Mouse (Mus musculus) brown adipose tissue, adult 24 weeks (tissue): ENCODE measurements around the gene Gm10147. TPM values are rescaled to one million over a fixed set of nuclear protein-coding genes. Genes with fewer than 3 reads are reported as not detected.
"Not testable (repeated sequence)": the region's sequence is repeated elsewhere in the genome, so short reads cannot be mapped to it uniquely, and the experiment has no call there.

Source experiments
- H3K27ac ChIP-seq: fragments of 200-500 bp; replicated peaks from 2 replicates; pipeline ENCODE4 v1.5.1; 2012; ENCODE audit warnings: low read depth, mild to moderate bottlenecking, low read length
- H3K4me1 ChIP-seq: fragments of 200-500 bp; 2 replicates; pipeline ENCODE4 v1.6.1; 2012; ENCODE audit warnings: low read length, mixed read lengths; ENCODE audit not compliant: control insufficient read depth, insufficient read depth, insufficient read length
- H3K4me3 ChIP-seq: fragments of 200-500 bp; 2 replicates; pipeline ENCODE4 v1.5.1; 2012; ENCODE audit warnings: low read depth, mild to moderate bottlenecking, low read length, moderate library complexity; ENCODE audit not compliant: insufficient read depth
- polyA plus RNA-seq: library from polyadenylated mRNA; stranded (reverse); fragments of >200 nt; gene quantifications from 2 replicates; pipeline ENCODE4 v1.2.4, GENCODE M21; 2012; ENCODE audit not compliant: missing spikeins, insufficient read depth, insufficient read length

Gene Gm10147
- polyA plus RNA-seq, result not detected in 2 replicates

GRCm38 (mm10) chrX:28607742-28608141, at the start of gene Gm10147:
Gene Gm10147, minus strand, starts transcription at chrX:28607842.
- not testable (repeated sequence) for H3K4me1 ChIP-seq, H3K4me3 ChIP-seq, H3K27ac ChIP-seq
